Mouse (Mus musculus) macrophage (primary cell): Measurements from ENCODE around the gene Smok3b. TPM values are rescaled to one million over a fixed set of nuclear protein-coding genes. Genes with fewer than 3 reads are reported as not detected.
"Not testable (repeated sequence)": the region's sequence is repeated elsewhere in the genome, so short reads cannot be mapped to it uniquely, and the experiment has no call there.

Source experiments
- H3K27ac ChIP-seq: fragments of 350-480 bp; formaldehyde crosslinking; 2 replicates; pipeline ENCODE4 v1.9.0; 2021
- H3K36me3 ChIP-seq: fragments of 350-480 bp; formaldehyde crosslinking; 2 replicates; pipeline ENCODE4 v1.9.0; 2021; ENCODE audit errors: inconsistent target
- H3K4me3 ChIP-seq: fragments of 350-480 bp; formaldehyde crosslinking; 2 replicates; pipeline ENCODE4 v1.9.0; 2021; ENCODE audit errors: inconsistent target
- H3K79me2 ChIP-seq: fragments of 350-480 bp; formaldehyde crosslinking; 2 replicates; pipeline ENCODE4 v1.9.0; 2021; ENCODE audit errors: inconsistent target
- WGBS: methylation state at CpG from one replicate; pipeline ENCODE4 v1.1.7; 2026; ENCODE audit warnings: inconsistent platforms; ENCODE audit not compliant: missing documents; 5-methylcytosine and 5-hydroxymethylcytosine counted together
- polyA plus RNA-seq: library from polyadenylated mRNA; stranded (reverse); fragments of 250-400 nt; gene quantifications from 3 replicates; pipeline ENCODE4 v1.2.4, GENCODE M21; 2018; ENCODE audit warnings: inconsistent platforms
- total RNA-seq, 78 experiments: library from RNA; depleted of rRNA; stranded (reverse); fragments of 250-400 nt; gene quantifications; 1 replicate in 9 of 78; 2 replicates in 24 of 78; 3 replicates in 43 of 78; 4 replicates in 2 of 78; pipeline ENCODE4 v1.2.4; 2018; ENCODE audit warnings: inconsistent platforms in 56 of 78

The Smok3b gene
- total RNA-seq (2018; cell fraction: chromatin; rRNA removed) = not detected
- not detected for total RNA-seq (2018; cell fraction: cytosol; rRNA removed)
- total RNA-seq (2018; cell fraction: nucleus; rRNA removed) = not detected
- polyA plus RNA-seq = not detected in 3 replicates

DNA sequence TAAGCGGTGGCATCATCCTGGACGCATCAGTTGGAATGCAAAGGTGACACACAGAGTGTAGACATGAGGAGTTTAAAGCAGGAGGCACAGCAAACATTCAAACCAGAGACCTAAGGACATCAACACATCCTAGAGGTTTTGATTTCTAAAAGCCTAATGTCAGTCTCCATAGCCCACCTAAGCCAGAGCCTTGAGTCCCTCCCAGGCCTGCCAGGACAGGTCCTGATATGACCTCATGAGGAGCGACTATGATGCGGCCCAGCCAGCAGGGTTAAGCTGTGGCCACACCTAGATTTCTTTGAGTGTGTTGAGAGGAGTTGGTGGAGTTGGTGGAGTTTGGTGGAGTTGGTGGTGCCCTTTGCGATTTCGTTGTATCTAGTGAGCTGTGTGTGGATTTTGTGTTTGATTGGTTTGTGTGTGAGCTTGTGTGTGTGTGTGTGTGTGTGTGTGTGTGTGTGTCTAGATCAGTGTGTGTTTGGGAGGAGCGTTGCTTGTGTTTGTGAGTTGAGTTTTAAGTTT is at the start of gene Smok3b, which contains the start of gene Smok3a:
Gene Smok3b, plus strand, starts transcription at position 469 of the 519 bp plus-strand sequence.
Gene Smok3a, plus strand, starts transcription at position 301 of the 519 bp plus-strand sequence.
- H3K27ac ChIP-seq, H3K36me3 ChIP-seq, H3K4me3 ChIP-seq, H3K79me2 ChIP-seq: not testable (repeated sequence)
- WGBS = 80% methylated on average over 1 of the region's 7 CpGs

GRCm38 (mm10) chr5:137973161-137973560 is 48.1 kb upstream of the Smok3b start:
- WGBS = 67% methylated on average over 2 of the region's 2 CpGs
- Histone ChIP-seq H3K79me2 (no peaks in the 10 kb centered on the region), H3K27ac (no peak overlapping the region), H3K36me3 (no peaks in the 10 kb centered on the region), H3K4me3 (no peak overlapping the region)

GRCm38 (mm10) chr5:137973738-137974137 is 47.5 kb upstream of the Smok3b start:
- WGBS = 57% methylated on average over 3 of the region's 3 CpGs
- Histone ChIP-seq H3K4me3 (no peak overlapping the region), H3K79me2 (no peaks in the 10 kb centered on the region), H3K27ac (no peak overlapping the region), H3K36me3 (no peaks in the 10 kb centered on the region)

GRCm38 (mm10) chr5:137974724-137975123 is 46.5 kb upstream of the Smok3b start:
- Histone ChIP-seq H3K4me3 (no peak overlapping the region), H3K36me3 (no peaks in the 10 kb centered on the region), H3K27ac (no peak overlapping the region), H3K79me2 (no peaks in the 10 kb centered on the region)
- 63% methylated on average over 3 of the region's 3 CpGs for WGBS

GRCm38 (mm10) chr5:137975434-137975833 is 45.8 kb upstream of the Smok3b start:
- no peaks in the 10 kb centered on the region for H3K79me2 ChIP-seq
- H3K27ac ChIP-seq = no peak overlapping the region
- H3K36me3 ChIP-seq = no peaks in the 10 kb centered on the region
- H3K4me3 ChIP-seq = no peak overlapping the region
- WGBS = 40% methylated on average over 1 of the region's 1 CpGs

- Histone ChIP-seq H3K27ac (no peak overlapping the region), H3K79me2 (no peaks in the 10 kb centered on the region), H3K4me3 (no peak overlapping the region), H3K36me3 (no peaks in the 10 kb centered on the region)
- 62% methylated on average over 1 of the region's 1 CpGs for WGBS
Observed at GRCm38 (mm10) chr5:137977291-137977690, 43.9 kb upstream of the Smok3b start.

DNA sequence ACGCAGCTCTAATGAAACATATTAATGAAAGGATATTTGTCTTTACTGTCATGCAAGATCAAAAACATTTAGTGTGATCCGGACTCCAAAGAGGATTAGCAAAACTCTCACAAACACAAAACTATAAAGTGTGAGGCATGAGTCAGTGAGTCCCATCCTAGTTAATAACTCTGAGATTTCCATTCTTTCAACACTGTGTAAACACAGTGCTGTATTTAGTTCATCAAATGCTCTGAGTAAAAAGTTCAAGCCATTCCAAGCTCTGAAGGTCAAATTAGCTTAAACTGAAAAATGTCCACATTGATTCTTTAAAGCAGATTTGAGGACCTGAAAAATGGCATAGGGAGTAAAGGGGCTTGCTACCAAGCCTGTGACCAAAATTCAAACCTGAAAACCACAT is 42.1 kb upstream of the Smok3b start:
- no peaks in the 10 kb centered on the region for H3K79me2 ChIP-seq
- H3K4me3 ChIP-seq = no peak overlapping the region
- WGBS = 91% methylated on average over 2 of the region's 2 CpGs
- H3K36me3 ChIP-seq = no peaks in the 10 kb centered on the region
- no peak overlapping the region for H3K27ac ChIP-seq

GRCm38 (mm10) chr5:137981300-137981699 is 39.9 kb upstream of the Smok3b start, which contains the start of gene Azgp1:
TSS of gene Azgp1 (plus strand) at chr5:137981520.
- 22% methylated on average over 3 of the region's 4 CpGs for WGBS
- Histone ChIP-seq H3K36me3 (no peaks in the 10 kb centered on the region), H3K4me3 (no peak within 1 kb of the TSS), H3K27ac (no peak within 1 kb of the TSS), H3K79me2 (no peaks in the 10 kb centered on the region)

- H3K79me2 ChIP-seq = no peaks in the 10 kb centered on the region
- H3K36me3 ChIP-seq = no peaks in the 10 kb centered on the region
- WGBS = 67% methylated on average over 1 of the region's 1 CpGs
- H3K4me3 ChIP-seq = no peak overlapping the region
- H3K27ac ChIP-seq = no peak overlapping the region
Observed at GRCm38 (mm10) chr5:137986351-137986750, 34.9 kb upstream of the Smok3b start.

- Histone ChIP-seq H3K27ac (no peak overlapping the region), H3K79me2 (no peaks in the 10 kb centered on the region), H3K36me3 (no peaks in the 10 kb centered on the region), H3K4me3 (no peak overlapping the region)
- 89% methylated on average over 5 of the region's 5 CpGs for WGBS
Observed at GRCm38 (mm10) chr5:138009437-138009836, 11.8 kb upstream of the Smok3b start.

- Histone ChIP-seq H3K79me2 (no peaks in the 10 kb centered on the region), H3K36me3 (no peaks in the 10 kb centered on the region), H3K4me3 (no peak overlapping the region), H3K27ac (no peak overlapping the region)
- 92% methylated on average over 5 of the region's 5 CpGs for WGBS
Observed at GRCm38 (mm10) chr5:138012382-138012781, 8.8 kb upstream of the Smok3b start.

DNA sequence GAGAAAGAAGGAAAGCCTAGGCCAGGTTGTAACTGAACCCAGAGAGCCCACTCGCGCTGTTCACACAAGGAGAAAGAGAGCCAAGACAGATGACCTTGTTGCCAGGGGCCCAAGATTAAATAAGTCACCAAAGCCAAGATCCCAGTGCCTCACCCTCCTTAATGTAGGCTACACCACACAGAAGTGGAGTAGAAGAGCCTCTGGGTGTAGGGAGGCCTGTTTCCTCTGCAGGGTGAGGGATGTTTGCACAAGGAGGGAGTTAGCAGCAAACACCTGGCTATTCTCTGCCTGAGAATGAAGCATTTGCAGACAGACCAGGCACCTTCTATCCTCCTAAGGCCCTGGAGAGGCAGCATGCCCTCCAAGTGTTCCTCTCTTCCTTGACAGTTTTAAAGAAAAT is 4.7 kb upstream of the Smok3b start:
- H3K79me2 ChIP-seq = no peaks in the 10 kb centered on the region
- H3K36me3 ChIP-seq = no peaks in the 10 kb centered on the region
- WGBS = 93% methylated on average over 2 of the region's 2 CpGs
- H3K27ac ChIP-seq = no peak overlapping the region
- no peak overlapping the region for H3K4me3 ChIP-seq

- Histone ChIP-seq H3K79me2 (no peaks in the 10 kb centered on the region), H3K36me3 (no peaks in the 10 kb centered on the region), H3K27ac (no peak overlapping the region), H3K4me3 (no peak overlapping the region)
Observed at GRCm38 (mm10) chr5:138016997-138017396, 4.2 kb upstream of the Smok3b start.

- not testable (repeated sequence) for H3K27ac ChIP-seq, H3K4me3 ChIP-seq, H3K36me3 ChIP-seq, H3K79me2 ChIP-seq
- WGBS = 96% methylated on average over 3 of the region's 4 CpGs
Observed at GRCm38 (mm10) chr5:138019577-138019976, 1.7 kb upstream of the Smok3b start.

- H3K4me3 ChIP-seq, H3K36me3 ChIP-seq, H3K27ac ChIP-seq, H3K79me2 ChIP-seq: not testable (repeated sequence)
- WGBS = no CpG with 5 or more reads among the region's 5 CpGs
Observed at GRCm38 (mm10) chr5:138052894-138053293, 31.7 kb downstream of the Smok3b start, which contains the start of gene Smok3c. TSS of gene Smok3c (plus strand) at chr5:138053194.

DNA sequence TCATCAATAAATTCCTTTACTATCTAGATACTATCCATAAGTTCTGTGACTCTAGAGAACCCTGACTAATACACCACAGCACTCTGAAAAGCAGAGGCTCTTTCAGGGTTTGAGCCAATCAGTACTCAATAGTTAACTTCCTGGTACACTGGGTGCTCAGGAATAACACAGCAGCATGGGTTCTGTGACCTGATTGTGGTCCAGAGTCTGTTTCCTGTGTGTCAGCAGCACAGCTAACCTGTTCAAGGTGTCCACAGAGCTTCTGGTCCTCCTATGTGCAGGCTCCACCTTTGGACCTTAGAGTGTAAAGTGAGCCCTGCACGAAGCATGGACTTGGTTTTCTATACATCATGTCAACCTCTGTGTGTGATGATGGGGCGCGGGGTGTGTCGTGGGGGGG is 52.6 kb downstream of the Smok3b start:
- no peak overlapping the region for H3K4me3 ChIP-seq
- WGBS = 93% methylated on average over 4 of the region's 4 CpGs
- H3K27ac ChIP-seq = no peak overlapping the region
- no peaks in the 10 kb centered on the region for H3K79me2 ChIP-seq
- H3K36me3 ChIP-seq = no peaks in the 10 kb centered on the region
